Mouse (Mus musculus) right cerebral cortex, postnatal 25 days (tissue): ENCODE measurements at regions not wholly inside any gene's neighbourhood (a gene's known extent, or its start where the extent isn't known, plus 50 kb on each side); places are given as distances from the start of the nearest gene placed in this dataset.
"Not testable (repeated sequence)": the region's sequence is repeated elsewhere in the genome, so short reads cannot be mapped to it uniquely, and the experiment has no call there.

Experiments used
- DNase-seq: peaks from one replicate; pipeline ENCODE4 v3.0.0; 2022

DNA sequence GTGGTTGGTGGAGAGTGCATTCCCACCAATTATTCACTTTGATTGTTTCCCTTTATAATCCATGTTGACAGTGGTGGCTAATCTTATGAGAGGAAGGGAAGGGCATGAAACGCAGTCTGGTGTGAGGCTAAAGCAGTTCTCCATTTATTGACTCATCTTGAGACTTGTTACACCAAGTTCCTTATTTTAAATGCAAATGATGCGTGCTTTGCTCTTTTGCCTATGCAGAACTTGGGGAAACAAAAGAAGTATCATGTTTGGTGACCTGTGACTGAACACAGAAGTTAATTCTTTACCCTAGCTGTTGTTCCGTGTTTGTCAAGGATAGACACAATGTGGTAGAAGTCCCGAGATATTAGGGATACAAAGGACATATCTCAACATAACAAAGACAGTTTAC is 531.2 kb downstream of the Hace1 start:
- no peak for DNase-seq

DNA sequence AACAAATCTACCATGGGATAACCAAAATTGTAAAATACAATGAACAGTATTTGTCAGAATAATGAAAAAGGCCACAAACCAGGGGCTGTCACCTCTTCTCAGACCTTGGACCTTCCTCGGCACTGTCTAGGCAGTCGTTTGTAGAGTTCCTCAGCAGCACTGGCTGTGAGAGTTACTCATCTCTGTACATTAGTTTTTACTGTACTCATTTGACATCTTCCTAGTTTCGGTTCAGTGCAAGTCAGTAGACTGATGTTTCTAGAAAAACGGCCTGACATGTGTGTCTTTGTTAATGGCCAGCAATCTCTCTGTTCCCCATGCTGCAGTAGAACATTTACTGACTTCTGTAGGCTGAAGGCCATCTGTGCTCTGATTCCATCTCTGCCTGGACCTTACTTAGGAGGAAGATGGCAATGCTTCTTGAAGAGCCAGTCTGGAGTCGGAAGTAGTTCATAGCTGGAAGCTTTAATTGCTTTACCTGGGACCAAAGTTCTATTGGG is 537.1 kb downstream of the Hace1 start:
- no peak for DNase-seq

DNA sequence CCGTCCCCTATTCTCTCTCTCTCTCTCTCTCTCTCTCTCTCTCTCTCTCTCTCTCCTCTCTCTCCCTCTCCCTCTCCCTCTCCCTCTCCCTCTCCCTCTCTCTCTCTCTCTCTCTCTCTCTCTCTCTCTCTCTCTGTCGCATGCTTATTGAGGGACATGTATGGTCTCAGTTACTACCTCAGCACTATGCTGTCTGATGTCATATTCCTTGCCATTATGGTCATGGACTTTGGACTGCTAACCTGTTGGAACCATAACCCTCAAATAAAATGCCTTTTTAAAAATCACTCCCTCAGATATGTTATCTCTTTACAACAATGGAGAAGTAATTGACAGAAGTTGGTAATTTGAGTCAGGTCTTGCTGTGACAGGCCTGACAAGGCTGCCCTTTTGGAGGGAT is 544.8 kb downstream of the Hace1 start:
- not testable (repeated sequence) for DNase-seq

DNA sequence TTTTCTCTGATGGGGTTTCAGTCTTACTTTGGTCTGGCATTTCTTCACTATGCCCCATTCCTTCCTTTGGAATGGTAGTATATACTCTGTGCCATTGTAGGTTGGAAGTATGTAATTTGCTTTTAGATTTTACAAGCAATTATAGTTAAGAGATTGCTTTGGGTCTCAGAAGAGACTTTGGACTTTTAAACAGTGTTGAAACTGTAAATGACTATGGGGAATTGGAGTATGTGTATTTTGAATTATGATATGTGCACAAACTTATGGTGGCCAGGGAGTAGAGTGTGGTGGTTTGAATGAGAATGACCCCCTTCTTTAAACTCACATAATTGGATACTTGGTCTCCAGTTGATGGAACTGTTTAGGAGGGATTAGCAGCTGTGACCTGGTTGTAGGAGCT is 546.2 kb downstream of the Hace1 start:
- DNase-seq, result no peak

DNA sequence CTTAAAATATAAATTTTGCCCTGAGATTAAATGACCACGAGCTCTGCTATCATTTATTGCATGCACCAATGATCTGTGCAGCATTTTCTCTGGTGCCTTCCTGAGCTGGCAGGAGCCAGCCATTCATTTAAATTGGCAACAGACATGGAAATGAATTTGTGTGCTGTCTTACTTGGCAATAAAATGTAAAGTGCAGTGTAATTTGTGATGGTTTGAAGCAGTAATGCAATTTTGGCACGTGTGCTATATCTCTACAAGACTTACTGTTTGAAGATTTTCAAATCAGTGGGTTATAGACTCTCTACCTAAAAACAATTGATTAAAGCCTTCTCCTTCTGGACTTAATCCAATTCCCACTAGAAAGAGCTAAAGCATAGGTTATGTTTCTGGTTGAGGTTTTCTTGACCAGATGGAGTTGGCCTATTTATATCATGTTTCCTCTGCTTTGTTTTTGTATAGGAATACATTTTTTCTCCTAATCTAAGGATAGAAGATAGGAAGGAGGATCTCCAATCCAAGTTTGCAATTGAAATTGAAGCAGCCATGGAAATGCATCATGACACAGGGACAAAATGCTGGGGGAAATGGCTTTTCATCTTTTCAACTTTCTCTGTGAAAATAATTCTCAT is 557.6 kb downstream of the Hace1 start:
- DNase-seq, result no peak

DNA sequence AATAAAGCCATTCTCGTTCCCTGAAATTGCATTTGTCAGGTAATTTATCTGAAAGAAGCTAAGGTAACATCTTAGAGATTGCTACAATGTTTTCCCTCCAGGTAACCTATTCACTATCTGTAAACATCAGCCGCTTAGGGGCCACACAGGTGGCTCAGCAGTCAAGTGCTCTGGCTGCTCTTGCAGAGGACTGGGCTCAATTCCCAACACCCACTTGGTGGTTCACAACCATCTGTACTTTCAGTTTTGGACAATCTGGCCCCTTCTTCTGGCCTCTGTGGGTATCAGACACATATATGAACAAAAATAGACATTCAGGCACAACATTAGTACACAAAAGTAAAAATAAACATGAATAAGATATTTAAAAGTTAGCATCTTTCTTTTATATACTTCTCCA is 596.4 kb downstream of the Hace1 start:
- no peak for DNase-seq

DNA sequence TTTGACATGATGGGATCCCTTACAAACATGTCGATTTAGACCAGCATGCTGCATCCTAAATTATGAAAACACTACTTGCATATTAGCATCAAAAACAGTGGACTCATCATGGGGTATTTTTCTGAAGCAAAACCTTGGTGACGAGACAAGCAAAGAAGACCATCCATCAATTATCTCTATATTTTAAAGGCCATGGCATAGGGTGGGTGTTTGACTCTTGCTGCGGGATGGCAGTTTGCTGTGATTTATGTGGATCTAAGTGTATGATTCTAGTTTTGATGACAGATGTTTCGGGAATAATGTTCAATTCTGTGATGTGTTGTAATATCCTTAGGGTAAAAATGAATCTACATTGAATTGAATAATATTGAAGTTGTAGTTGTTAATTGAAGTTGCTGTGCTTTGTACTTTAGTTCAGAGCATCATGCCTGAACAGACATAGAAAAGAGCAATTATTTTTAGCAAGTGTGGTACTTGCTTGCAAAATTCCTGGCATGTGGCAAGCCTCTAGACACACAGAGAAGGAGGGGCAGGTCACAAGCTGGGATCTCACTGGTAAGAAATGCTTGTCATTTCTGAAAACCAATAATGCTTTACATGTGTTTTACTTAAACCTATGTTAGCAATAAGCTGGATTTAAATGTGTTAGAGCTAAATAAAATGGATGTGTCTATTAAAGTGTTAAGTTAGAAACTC is 608.3 kb downstream of the Hace1 start:
- no peak for DNase-seq

DNA sequence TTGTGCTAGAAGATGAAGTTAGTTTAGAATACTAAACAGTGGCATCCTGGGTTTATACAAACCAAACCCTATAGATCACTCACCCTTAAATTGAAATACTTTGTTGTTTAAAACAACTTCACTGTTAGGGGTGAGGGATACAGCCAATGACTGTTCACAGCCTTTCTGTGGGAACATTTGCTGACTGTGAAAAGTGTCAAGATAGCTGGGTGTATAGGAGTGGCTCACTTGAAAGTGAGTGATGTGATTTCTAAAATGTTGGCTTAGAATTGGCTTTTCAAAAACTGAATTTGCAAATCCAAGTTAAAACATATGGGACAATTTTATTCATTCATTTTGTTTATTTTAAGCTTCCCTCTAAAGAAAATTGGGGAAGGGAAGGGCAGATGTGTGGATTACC is 616.5 kb downstream of the Hace1 start:
- DNase-seq, result no peak

DNA sequence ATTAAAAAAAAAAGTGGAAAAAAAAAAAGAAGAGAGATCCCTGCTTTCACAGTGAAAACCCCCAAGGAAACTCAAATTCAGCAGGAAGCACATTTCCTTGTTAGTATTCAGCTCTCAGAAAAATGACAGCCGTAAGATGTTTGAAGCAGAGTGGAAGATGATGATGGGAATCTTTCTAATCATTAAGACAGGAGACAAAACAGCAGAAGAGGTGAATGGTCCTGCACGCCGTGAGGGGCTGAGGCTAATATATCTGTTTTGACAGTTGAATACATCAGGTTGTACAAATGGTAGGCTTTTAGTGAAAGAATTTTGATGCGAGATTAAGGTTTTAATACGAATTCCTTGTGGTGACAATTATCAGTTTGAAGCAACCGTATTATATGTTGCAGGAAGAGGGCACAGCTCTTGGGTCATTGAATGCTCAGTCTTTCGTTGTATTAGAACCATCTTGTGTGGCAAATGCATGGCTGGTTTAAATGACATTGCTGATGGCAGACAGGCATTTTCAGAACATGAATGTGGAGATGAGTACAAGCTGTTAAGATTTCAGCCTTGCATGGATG is 649.3 kb downstream of the Hace1 start:
- no peak for DNase-seq

DNA sequence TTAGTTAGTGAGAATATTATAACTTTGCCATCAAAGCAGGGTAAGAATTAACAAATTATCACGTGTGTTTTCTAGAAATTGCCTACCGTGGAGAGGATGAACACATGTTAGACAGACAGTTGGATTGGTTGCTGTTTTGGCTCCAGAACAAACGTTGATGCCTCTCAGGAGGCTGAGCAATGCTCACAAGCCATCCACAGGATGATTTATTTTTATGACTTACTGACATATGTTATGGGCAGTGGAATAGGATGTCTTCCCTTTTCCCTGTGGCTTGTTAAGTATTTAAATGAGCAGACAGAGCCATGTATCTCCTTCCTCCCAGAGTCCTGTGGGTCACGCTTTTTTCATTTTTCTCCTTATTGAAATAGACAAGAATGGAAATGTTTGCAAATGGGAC is 652.0 kb downstream of the Hace1 start:
- DNase-seq, result no peak

DNA sequence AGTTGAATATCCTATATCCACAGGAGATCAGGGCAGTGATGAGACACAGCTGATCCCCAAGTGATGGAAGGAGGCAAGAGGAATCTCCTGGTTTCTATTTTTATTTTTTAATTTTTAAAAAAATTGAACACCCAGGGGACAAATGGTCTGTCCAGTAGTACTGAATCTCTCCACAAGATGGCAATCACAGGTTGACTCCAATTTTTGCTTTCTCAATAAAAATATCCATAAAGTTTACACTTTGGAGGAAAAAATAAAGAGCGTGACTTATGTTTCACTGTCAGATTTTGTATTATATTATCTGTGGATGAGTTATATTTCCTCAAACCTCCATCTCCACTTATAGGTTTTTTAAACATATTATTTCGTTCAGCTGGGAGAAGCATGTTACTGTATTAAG is 658.0 kb downstream of the Hace1 start:
- no peak for DNase-seq

DNA sequence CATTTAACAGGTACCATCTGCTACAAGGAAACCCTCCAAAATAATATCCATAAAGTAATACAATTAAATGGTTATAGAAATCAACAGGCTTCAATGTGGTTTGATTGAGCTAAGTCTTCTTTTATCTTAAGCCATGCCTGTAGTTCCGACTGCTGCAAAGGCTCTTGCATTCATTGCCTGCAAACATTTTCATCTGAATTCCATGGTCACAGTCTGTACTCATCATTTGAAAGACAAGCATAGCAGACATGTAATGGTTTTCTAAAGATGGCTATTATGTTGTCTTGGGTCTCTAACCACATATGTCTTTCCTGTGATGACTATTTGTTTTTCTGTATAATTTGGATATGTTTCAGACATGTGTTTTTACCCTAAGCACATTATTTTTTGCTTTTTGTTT is 677.9 kb downstream of the Hace1 start:
- no peak for DNase-seq

DNA sequence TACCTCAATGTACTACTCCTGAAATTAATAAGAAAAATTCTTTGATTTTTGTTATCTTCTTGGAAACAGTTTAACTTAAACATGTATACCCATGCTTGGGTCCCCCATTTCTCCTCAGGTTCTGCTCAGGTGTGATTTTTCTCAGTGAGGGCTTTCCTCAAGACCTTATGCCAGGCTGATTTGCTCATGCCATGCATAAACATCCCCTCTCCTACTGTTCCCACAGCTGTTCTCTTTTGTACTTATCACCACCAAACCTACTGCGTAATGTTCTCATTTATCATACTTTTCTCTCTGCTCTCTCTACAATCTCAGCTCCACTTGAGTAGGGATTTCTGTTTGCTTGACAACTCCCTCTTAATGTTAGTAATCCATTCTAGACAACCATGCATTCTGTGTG is 692.1 kb downstream of the Hace1 start:
- no peak for DNase-seq

DNA sequence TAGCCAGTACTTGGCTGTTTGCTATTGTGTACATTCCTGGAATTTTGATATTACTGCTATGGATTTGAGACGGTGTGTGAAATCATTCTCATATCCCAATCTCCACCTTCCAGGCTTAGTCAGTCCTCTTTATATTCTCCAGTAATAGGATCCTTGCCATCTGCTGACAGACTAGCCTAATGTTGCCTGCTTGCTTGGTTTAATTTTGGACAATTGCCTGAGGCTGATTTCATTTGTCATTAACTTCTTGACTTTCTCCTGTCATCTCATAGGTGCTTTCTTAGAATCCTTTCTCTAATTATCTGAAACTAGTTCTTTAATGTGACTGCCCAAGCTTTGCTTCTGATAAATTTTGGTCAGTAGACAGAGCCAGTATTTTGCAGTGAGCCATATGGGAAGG is 696.2 kb downstream of the Hace1 start:
- no peak for DNase-seq

DNA sequence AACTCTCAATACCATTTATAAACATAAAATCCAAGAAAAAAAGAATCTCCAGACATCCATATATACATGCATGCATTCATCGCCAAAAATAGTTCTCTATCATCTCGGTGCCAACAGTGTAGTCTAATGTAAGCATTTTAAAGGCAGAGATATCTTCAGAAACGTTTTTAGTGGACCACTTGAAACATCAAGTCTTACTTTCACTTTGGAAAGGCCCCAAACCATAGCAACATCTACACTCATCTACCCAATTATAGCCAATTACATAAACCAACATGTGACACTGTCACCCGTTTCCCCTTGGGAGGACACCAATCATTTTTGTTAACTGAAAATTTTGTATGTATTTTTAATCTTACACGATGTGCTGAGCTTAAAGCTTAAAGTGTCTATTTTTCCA is 716.7 kb downstream of the Hace1 start:
- DNase-seq, result no peak

DNA sequence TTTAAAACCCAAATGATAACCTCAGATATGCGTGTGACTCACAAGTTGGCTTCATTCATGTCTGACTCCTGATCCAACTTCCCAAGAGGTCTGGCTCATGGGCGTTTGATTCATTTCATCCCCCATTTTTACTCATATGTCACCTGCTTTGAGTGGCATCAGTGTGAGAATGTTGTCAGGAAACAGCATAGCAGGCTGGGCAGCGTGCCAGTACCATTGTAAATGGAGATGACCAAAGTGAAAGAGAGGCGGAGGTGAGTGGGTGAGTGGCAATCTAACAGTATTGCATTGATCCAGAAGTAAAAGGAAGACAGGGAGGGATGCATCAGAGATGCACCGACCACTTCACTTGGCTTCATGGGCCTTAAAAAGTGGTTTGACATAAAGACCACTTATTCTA is 720.7 kb downstream of the Hace1 start:
- DNase-seq, result no peak

DNA sequence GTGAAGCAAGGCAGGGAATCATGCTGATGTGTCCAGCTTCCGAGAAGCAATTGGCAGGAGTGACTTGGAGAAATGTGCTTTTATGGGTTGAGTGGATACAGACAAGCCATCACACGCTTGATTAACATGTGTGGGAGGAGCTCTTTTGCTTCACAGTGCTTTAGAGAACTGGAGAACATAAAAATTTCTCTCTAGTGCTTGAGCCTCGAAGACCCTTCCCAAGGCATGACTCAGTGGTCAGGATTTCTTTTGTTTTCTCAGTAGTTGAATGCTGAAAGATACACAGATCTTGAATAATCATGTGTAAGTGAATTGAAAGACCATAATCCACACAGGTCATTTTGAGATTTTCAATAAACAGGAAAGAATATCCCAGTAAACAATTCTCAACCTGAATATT is 721.9 kb downstream of the Hace1 start:
- no peak for DNase-seq

DNA sequence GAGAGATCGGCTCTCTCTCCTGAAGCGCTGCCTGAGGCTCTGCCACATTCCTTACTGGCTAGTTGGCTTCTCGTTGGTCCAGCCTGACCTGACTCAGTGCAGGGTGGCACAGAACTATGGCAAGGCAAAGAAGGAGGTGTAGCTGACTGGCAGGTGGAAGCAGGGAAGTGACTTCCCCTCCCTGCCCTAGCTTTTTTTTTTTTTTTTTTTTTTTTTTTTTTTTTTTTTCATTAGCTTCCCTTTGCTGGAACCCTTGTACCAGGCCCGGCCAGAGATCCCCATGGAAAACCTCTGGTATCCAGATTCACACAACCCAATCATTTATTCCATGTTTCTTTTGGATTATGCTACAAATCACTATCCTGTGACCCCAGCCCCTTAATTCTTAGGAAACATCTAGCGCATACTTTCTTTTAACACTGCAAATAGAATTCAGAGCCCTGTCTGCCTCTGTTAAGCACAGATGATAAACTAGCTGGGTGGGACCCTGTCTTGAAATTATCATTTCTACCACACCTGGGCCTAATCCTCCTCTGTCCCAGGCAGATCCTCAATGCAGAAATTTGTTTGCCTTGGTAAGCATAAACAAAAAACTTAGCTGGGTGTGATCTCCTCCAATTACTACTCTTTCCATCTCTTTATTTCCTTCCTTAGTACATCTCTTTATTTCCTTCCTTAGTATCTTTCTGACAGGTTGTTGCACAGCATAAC is 742.9 kb downstream of the Hace1 start:
- DNase-seq, result no peak

DNA sequence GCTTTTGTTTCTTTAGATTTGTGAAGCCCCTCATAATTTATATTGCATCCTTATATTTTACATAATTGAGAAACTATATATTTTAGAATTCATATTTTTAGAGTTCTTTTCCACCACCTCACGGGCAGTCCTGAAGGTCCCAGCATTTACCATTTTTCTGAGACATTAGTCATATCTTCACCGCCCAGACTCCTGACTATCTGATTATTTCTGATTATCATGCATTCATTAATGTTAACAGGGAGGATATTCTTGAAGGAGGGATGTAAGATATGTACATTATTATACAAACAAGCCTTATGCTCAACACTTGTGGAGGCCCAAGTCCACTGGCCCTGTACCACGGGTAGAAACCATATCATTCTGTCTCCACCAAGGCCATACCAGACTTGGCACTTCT is 743.4 kb downstream of the Hace1 start:
- no peak for DNase-seq

DNA sequence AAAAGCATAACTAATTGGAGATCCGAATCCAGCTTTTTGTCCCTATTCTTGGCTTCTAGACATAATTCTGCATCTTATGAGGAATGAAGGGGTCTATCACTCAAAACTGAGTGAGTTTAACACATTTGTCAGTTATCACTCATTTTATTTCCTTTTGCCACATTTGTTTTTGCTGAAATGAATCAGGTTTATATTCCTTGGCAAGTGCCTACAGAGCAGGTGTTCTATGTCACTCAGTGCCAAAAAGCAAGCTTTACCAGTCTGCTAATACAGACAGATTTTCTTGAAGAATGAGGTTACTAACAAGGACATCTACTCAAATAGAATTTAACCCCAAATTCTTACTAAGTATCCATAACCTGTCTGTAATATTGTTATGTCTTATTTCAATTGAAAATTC is 751.4 kb downstream of the Hace1 start:
- DNase-seq, result no peak

DNA sequence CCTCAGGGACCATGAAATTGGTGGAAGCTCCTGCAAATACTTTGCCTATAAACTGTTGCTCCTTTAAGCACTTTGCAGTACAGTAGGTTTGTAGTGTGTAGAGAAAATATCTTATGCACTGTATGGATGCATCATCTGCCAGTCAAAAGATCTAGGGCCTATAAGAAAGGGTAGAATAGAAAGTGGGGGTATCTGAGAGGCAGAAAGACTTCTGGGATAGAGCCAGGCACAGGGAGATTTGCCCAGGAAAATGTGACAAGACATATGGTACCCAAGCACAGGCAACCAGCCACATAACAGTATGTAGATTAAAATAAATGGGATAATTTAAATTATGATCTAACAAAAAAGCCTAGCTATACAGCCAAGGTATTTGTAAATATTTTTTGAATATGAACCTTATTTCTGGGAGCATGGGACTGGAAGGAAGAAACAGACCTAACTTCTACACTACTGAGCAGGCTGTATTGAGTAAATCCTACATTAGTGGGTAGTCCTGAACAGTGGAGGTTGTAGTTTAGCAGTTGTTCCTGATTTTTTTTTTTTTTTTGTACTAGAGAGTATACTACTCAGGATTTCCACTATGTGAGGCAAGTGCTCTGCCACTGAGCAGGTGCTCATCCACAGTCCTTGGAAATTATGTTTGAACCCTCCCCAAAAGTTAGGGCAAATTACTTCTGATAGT is 754.1 kb downstream of the Hace1 start:
- no peak for DNase-seq

DNA sequence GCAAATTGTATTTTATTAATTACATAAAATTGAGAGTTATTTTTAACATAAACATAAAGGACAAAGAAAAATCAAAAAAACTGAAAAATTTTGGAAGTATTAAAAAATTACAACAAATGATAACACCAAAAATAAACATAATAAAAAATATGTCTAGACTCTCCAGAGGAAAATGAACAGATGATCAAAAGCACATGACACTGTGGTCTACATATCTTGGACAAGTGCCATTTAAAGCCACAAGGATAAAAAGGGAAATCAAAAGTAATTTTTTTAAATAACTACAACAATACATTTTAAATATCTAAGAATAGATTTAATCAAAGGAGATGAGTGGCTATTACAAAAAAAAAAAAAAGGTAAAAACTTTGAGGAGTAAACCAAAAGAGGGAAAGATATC is 755.6 kb downstream of the Hace1 start:
- no peak for DNase-seq

DNA sequence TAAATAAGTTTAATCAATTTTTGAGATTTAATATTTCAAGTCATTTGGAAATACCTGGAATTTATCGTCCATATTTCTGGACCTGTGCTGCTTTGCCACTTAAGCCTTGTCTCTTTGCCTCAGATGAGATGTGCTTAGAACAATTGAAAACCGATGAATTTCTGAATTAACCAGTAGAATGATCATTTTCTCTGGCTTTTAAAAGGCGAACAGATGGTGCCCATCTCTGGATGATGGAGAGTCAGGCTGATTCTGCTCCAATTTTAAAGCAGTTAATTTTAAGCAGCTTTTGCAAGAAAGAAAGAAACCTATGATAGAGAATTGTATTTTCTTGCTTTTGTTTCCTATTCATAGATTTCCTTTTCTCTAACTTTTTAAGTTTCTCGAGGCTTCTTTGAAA is 767.7 kb downstream of the Hace1 start:
- DNase-seq, result no peak
